Mouse (Mus musculus) stomach, postnatal 0 days (tissue): ENCODE data around the gene Ptk7. TPM values are rescaled to one million over a fixed set of nuclear protein-coding genes. Genes with fewer than 3 reads are reported as not detected.
A peak's percentile ranks its signal among the peaks of the same experiment; 100 is the strongest.

Experiments used
- ATAC-seq: fragments of 200-750 bp; cut with Nextera tagmentation; 2 replicates; pipeline ENCODE4 v1.8.0; 2017; ENCODE audit not compliant: low FRiP score, low TSS enrichment
- DNase-seq: peaks from one replicate; pipeline ENCODE4 v3.0.0-alpha.2; 2016; ENCODE audit warnings: low spot score
- H3K27ac ChIP-seq: fragments of 300-500 bp; sonication (generic); replicated peaks from 2 replicates; pipeline ENCODE4 v1.5.1; 2014; ENCODE audit warnings: mild to moderate bottlenecking, control low read depth
- H3K27me3 ChIP-seq: fragments of 300-500 bp; sonication (generic); 2 replicates; pipeline ENCODE4 v1.6.1; 2014; ENCODE audit warnings: low read length; ENCODE audit not compliant: control insufficient read depth, insufficient read depth
- H3K36me3 ChIP-seq: fragments of 300-500 bp; sonication (generic); 2 replicates; pipeline ENCODE4 v1.6.1; 2014; ENCODE audit warnings: low read length, mixed read lengths; ENCODE audit not compliant: control insufficient read depth, insufficient read depth
- H3K4me1 ChIP-seq: fragments of 300-500 bp; sonication (generic); replicated peaks from 2 replicates; pipeline ENCODE4 v1.6.1; 2014; ENCODE audit warnings: antibody characterized with exemption; ENCODE audit not compliant: control insufficient read depth, insufficient read depth
- H3K4me2 ChIP-seq: fragments of 300-500 bp; sonication (generic); replicated peaks from 2 replicates; pipeline ENCODE4 v1.6.1; 2014; ENCODE audit warnings: low read depth, mild to moderate bottlenecking, control low read depth, moderate library complexity
- H3K4me3 ChIP-seq: fragments of 300-500 bp; sonication (generic); 2 replicates; pipeline ENCODE4 v1.5.1; 2014; ENCODE audit warnings: low read depth, low read length, control low read depth
- H3K9ac ChIP-seq: fragments of 300-500 bp; sonication (generic); 2 replicates; pipeline ENCODE4 v1.6.1; 2014; ENCODE audit warnings: mild to moderate bottlenecking, low read length, control low read depth, mixed read lengths
- H3K9me3 ChIP-seq: fragments of 300-500 bp; sonication (generic); 2 replicates; pipeline ENCODE4 v1.6.1; 2016; ENCODE audit warnings: low read length; ENCODE audit not compliant: control insufficient read depth
- CTCF ChIP-seq: IDR thresholded peaks from 2 replicates; pipeline ENCODE4 v1.5.1; 2016; ENCODE audit warnings: antibody characterized with exemption, low read depth, mild to moderate bottlenecking, moderate library complexity
- EP300 ChIP-seq: optimal IDR thresholded peaks from 2 replicates; pipeline ENCODE3; 2016; ENCODE audit warnings: antibody characterized with exemption
- WGBS: fragments of 180-500 bp; shearing (Covaris S2); extraction: QIAGEN DNeasy Blood & Tissue Kit; methylation state at CpG from one replicate; pipeline ENCODE4 v1.1.7; 2014; 5-methylcytosine and 5-hydroxymethylcytosine counted together
- polyA plus RNA-seq: library from polyadenylated mRNA; unstranded; fragments of >200 nt; fragmentation: Nextera tagmentation; extraction: Ambion mirVana; gene quantifications from 2 replicates; pipeline ENCODE4 v1.2.1, GENCODE M21; 2015

Ptk7 gene
- polyA plus RNA-seq, 1 experiment from 2014 or later = 29.4 TPM

DNA sequence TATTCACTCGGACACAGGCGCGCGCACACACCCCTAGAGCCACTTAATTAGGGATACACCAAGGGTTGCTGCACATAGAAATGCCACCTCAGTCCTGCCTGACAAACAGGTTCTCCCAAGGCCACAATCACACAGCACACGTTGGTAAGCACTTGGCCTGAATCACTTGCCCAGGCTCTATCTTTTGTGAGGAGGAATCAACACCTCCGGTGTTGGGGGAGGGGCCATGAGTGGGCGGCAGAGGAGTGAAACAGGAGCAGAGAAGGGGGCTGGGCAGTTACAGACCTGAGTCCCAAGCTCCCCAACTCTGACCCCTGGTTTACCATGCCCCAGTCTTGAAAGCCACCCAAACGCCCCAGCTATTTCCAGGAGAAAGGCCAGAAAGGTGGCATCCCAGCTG lies 82.3 kb downstream of the Ptk7 start:
- TF ChIP-seq EP300 (no peak), CTCF (no peak)

DNA sequence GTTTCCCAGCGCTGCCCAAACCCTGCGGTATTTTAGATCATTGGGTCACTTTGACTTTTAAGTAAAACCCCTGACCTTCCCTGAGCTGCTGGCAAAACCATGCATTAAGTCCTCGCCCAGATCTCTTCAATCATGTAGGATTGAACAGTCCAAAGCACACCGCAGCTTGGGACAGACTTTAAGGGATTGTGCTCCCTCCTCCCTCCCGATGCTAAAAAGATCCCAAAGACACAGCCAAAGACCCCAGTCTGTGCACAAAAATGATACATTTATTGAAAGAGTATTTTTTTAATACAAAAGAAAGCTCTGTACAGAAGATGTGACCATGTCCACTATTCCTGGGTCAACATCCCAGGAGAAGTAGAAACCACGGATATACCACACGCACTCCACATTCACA lies 82.7 kb downstream of the Ptk7 start:
- 23% methylated on average over 7 of the region's 7 CpGs for WGBS
- Histone ChIP-seq H3K4me3 (peak overlapping the region; percentile 51), H3K27ac (no peak overlapping the region), H3K36me3 (peaks cover 22% of the 10 kb centered on the region), H3K27me3 (no peaks in the 10 kb centered on the region), H3K4me2 (peak overlapping the region; percentile 69), H3K9ac (peak overlapping the region; percentile 58), H3K4me1 (no peaks in the 10 kb centered on the region), H3K9me3 (no peaks in the 10 kb centered on the region)
- ATAC-seq (no peak), DNase-seq (no peak)
- no peak for TF ChIP-seq CTCF
- TF ChIP-seq EP300 = no peak

More for the DNA sequence above, 82.3 kb downstream of the Ptk7 start:
- no peaks in the 10 kb centered on the region for H3K27me3 ChIP-seq
- no peaks in the 10 kb centered on the region for H3K9me3 ChIP-seq
- no peak overlapping the region for H3K4me2 ChIP-seq
- no peak overlapping the region for H3K4me3 ChIP-seq
- ATAC-seq (no peak), DNase-seq (peak; percentile 37)
- peaks cover 23% of the 10 kb centered on the region for H3K36me3 ChIP-seq
- no peak overlapping the region for H3K27ac ChIP-seq
- 35% methylated on average over 8 of the region's 8 CpGs for WGBS
- H3K9ac ChIP-seq = 0 out of 2 replicates have a peak overlapping the region, but pooled peaks have one; percentile 58
- H3K4me1 ChIP-seq = no peaks in the 10 kb centered on the region

DNA sequence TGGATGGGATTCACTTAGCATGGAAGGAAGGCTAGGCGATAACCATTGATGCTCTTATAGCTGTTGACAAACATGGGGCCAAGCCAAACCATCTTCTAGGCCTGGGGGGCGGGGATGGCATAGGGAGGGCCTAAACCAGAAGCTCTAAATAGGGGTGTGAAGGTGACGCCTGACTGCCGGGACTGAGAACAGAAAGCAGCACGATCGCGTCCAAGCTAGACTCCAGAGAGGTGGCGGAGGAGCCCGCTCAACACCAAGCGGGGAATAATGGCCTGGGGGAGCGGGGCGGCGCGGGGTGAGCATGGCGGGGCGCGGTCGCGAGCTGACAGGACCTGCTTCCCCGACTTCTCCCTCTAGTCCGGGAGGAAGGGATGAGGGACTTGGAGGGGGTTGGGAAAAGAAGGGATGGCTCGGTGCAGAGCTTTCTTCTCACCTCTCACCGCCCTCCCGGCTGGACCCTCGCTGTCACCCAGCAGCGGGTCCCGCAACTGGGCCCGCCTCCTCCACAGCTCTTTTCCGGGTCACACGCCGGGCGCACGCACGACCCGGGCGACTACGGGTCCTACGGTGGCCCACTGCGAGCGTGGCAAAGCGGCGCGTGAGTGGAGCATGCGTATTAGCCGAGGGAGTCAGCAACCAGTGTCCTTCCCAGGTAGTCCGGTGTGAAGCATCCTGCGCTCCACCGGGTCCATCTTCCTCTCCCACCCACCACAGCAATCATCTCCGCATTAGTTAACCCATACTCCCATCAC lies 83.3 kb downstream of the Ptk7 start, which contains the start of gene Cul9:
Gene Cul9, minus strand, starts transcription at position 576 of the 752 bp plus-strand sequence.
- ATAC-seq = peak; percentile 66; the same call in 1 of the 2 replicates
- 7% methylated on average over 43 of the region's 49 CpGs for WGBS

DNA sequence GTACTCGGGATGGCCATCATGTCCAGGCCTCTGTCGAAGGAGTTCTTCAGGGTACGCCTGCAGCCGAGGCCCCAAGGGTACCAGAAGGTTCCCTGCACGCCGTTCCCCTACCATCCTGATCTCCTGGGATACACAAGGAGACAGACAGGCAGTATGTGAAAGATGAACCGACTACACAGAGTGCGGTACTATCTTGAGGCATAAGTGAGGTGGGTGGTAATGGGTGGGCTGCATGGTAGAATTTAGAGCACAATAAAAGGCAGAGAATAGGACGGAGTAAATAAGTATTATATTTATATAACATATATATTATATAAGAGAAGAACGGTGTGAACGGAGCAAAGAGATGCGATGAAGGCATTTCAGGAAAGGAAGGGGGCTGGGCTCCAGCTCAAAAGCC lies 85.6 kb downstream of the Ptk7 start:
- Histone ChIP-seq H3K4me3 (no peak overlapping the region), H3K4me1 (no peaks in the 10 kb centered on the region), H3K27me3 (no peaks in the 10 kb centered on the region), H3K9me3 (no peaks in the 10 kb centered on the region), H3K36me3 (peaks cover 5% of the 10 kb centered on the region), H3K4me2 (no peak overlapping the region), H3K27ac (no peak overlapping the region), H3K9ac (no peak overlapping the region)
- TF ChIP-seq EP300 (no peak), CTCF (no peak)
- WGBS = 87% methylated on average over 12 of the region's 12 CpGs
- DNase-seq = no peak
- ATAC-seq = no peak

More for the DNA sequence above, 83.3 kb downstream of the Ptk7 start, which contains the start of gene Cul9:
- peak within 1 kb of the TSS; percentile 58 for H3K9ac ChIP-seq
- H3K4me1 ChIP-seq = no peaks in the 10 kb centered on the region
- H3K9me3 ChIP-seq = no peaks in the 10 kb centered on the region
- H3K36me3 ChIP-seq = peaks cover 18% of the 10 kb centered on the region
- DNase-seq = peak; percentile 71
- H3K27me3 ChIP-seq = no peaks in the 10 kb centered on the region
- no peak for TF ChIP-seq EP300
- TF ChIP-seq CTCF = no peak
- H3K4me2 ChIP-seq = peak within 1 kb of the TSS; percentile 69
- peak within 1 kb of the TSS; percentile 51 for H3K4me3 ChIP-seq
- no peak within 1 kb of the TSS for H3K27ac ChIP-seq

DNA sequence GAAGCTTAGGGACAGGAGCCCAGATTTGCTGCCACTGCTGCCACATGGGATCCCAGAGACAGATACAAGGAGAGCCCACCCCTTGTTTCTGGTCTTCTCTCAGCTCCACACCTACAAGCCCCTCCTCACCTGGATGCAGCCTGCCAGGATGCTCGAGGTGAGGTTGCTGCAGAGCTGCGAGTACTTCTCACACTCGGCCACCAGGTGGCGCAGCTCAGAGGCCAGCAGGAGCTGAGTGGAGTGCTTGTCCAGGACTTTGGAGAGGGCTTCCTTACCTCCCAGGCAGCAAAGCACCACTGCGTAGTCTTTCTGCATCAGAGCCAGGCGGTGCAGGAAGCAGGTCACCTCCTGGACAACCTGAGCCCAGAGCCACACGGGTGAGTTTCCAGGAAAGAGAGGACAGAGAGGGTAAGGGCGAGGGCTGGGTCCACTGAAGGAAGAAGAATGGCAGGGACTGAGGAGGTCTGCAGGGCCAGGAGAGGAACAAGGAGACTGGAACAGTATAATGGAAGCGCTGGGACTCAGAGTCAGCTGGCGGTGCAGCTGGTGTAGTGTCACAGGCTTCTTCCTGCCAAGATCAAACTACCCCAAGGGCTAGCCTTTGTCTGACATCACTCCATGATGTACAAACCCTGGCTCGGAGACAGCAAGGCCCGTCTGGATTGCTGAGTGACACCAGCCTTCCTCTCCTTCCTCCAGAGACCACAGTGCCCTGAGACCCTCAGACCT lies 103.6 kb downstream of the Ptk7 start:
- Histone ChIP-seq H3K27ac (no peak overlapping the region), H3K9ac (no peak overlapping the region), H3K9me3 (no peaks in the 10 kb centered on the region), H3K4me2 (no peak overlapping the region), H3K27me3 (no peaks in the 10 kb centered on the region), H3K36me3 (no peaks in the 10 kb centered on the region), H3K4me3 (no peak overlapping the region), H3K4me1 (no peaks in the 10 kb centered on the region)
- TF ChIP-seq CTCF (peak; percentile 97), EP300 (no peak)
- WGBS = 38% methylated on average over 12 of the region's 12 CpGs
- peak; percentile 85 for DNase-seq
- ATAC-seq = peak; percentile 70

DNA sequence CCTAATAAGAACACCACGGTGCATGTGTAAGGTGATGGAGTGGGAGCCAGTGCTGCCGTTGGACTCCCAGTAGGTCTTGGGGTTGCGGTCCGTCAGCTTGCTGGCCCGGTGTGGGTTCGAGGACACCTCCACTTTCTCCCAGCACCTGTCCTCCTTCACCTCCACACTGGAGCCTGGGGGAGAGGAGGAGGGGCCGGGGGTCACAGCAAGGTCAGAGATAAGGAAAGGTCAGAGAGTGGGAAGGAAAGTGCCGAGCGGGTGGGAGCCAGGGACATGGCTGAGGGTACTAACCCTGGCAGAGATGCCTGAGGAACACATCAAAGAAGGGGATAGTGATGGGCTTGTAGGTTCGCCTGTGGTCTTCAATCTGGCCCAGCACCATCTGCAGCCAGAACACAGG lies 104.2 kb downstream of the Ptk7 start:
- WGBS = 71% methylated on average over 10 of the region's 10 CpGs

More for the DNA sequence above, 104.2 kb downstream of the Ptk7 start:
- Histone ChIP-seq H3K4me3 (no peak overlapping the region), H3K9me3 (no peaks in the 10 kb centered on the region), H3K4me2 (no peak overlapping the region), H3K27ac (no peak overlapping the region), H3K27me3 (no peaks in the 10 kb centered on the region), H3K4me1 (no peaks in the 10 kb centered on the region), H3K9ac (no peak overlapping the region), H3K36me3 (no peaks in the 10 kb centered on the region)
- ATAC-seq (no peak), DNase-seq (no peak)
- TF ChIP-seq EP300 (no peak), CTCF (no peak)
